ENCODE assay signal across 12 mouse cellular contexts in genomic region chr1:91912227-91913119, GRCm38 (mm10).
A peak's percentile ranks its signal among the peaks of the same experiment; 100 is the strongest.
DNase-seq lines count a peak whose midpoint lies in the region; ATAC-seq lines count a peak whose summit lies in the region.
"Had no signal": no experiment of that assay in that cellular context is flagged by ENCODE, and none has a peak within 500 bp of the region (broad histone marks: within the 10 kb centered on the region; RNA-seq: fewer than 3 reads in every experiment).

No protein-coding gene starts in this region.

- 37% methylated on average over 10 of the region's 10 CpGs for WGBS in intestine, embryonic 16.5 days

- H3K27me3 ChIP-seq in intestine, embryonic 16.5 days (replicated peaks; ENCODE audit: control insufficient read depth, insufficient read depth, low read length): no peaks in the 10 kb centered on the region
- H3K27me3 ChIP-seq: limb, embryonic 15.5 days; midbrain, embryonic 12.5 days had no signal

- H3K9ac ChIP-seq in intestine, embryonic 16.5 days (ENCODE audit: low read depth, low read length): no peak overlapping the region
- H3K9ac ChIP-seq: limb, embryonic 15.5 days; midbrain, embryonic 12.5 days had no signal

- peaks cover 10% of the 10 kb centered on the region for H3K4me1 ChIP-seq in intestine, embryonic 16.5 days (ENCODE audit: control insufficient read depth, insufficient read depth, low read length)
- H3K4me1 ChIP-seq: midbrain, embryonic 12.5 days had no signal

- DNase-seq in frontal cortex, postnatal 25 days (ENCODE audit: low spot score in 2 of 2): no peak
- DNase-seq in kidney, postnatal 4 days: peak; percentile 41 to 55
- no peak for DNase-seq in kidney, adult 11 months
- DNase-seq in NIH3T3 (ENCODE audit: low read depth): peak; percentile 87
- DNase-seq in layer of hippocampus, adult 9-10 months (ENCODE audit: low spot score): no peak
- DNase-seq in adrenal gland, postnatal 36 days: no peak
- DNase-seq: B cell, adult 2 months had no signal

- no peaks in the 10 kb centered on the region for H3K9me3 ChIP-seq in intestine, embryonic 16.5 days (ENCODE audit: control insufficient read depth, low read length)
- H3K9me3 ChIP-seq: limb, embryonic 15.5 days; midbrain, embryonic 12.5 days had no signal

- no peak overlapping the region for H3K4me3 ChIP-seq in intestine, embryonic 16.5 days (ENCODE audit: low read length)
- H3K4me3 ChIP-seq: limb, embryonic 15.5 days; midbrain, embryonic 12.5 days had no signal

- peak overlapping the region; percentile 60 for H3K27ac ChIP-seq in intestine, embryonic 16.5 days (ENCODE audit: low read length)
- H3K27ac ChIP-seq: limb, embryonic 15.5 days; midbrain, embryonic 12.5 days had no signal

- no peaks in the 10 kb centered on the region for H3K36me3 ChIP-seq in intestine, embryonic 16.5 days (ENCODE audit: control insufficient read depth, insufficient read depth, low read length)
- H3K36me3 ChIP-seq: limb, embryonic 15.5 days; midbrain, embryonic 12.5 days had no signal

- H3K4me2 ChIP-seq in intestine, embryonic 16.5 days (ENCODE audit: low read depth, low read length): no peak overlapping the region
- H3K4me2 ChIP-seq: limb, embryonic 15.5 days; midbrain, embryonic 12.5 days had no signal

- peak; percentile 59; the same call in 1 of the 2 replicates for ATAC-seq in frontal cortex, adult (ENCODE audit: low TSS enrichment)
- ATAC-seq in intestine, embryonic 16.5 days: peak; percentile 58
- ATAC-seq: inflammation-experienced regulatory T-cells, adult 6 months had no signal

Comparison
In these comparisons a context has a peak if more than half of its experiments do, and no peak if none do; other contexts are left out.
1. DNase-seq: peak in kidney, postnatal 4 days (2 of 2) and NIH3T3 (single experiment); none in frontal cortex, postnatal 25 days (0 of 2), kidney, adult 11 months (single experiment), layer of hippocampus, adult 9-10 months (single experiment) and adrenal gland, postnatal 36 days (0 of 2).